Mouse (Mus musculus): Measurements from ENCODE around the gene Sec16b. TPM values are rescaled to one million over a fixed set of nuclear protein-coding genes. Genes with fewer than 3 reads are reported as not detected.

Gene Sec16b
- polyA plus RNA-seq (2017; shearing (Covaris generic)): 0.43 TPM

GRCm38 (mm10) chr1:157506522-157506921 lies at the start of gene Sec16b:
TSS of gene Sec16b (plus strand) at chr1:157506728.

GRCm38 (mm10) chr1:157458421-157459208 lies 47.9 kb upstream of the Sec16b start, which contains the start of gene Cryzl2:
TSS of gene Cryzl2 (plus strand) at chr1:157458577.

Other genes starting within 250 kb of the Sec16b start
- 0.56 TPM for gene Rasal2, start 94.1 kb upstream of the Sec16b start, polyA plus RNA-seq (2017; shearing (Covaris generic))
- 0.85 TPM for gene Cryzl2, start 48.2 kb upstream of the Sec16b start, polyA plus RNA-seq (2017; shearing (Covaris generic))